Mouse (Mus musculus): ENCODE measurements around the gene Syne1. TPM values are rescaled to one million over a fixed set of nuclear protein-coding genes. Genes with fewer than 3 reads are reported as not detected.

The Syne1 gene
- total RNA-seq, 2 experiments from 2014 or later, result 45.2 to 55.3 TPM

DNA sequence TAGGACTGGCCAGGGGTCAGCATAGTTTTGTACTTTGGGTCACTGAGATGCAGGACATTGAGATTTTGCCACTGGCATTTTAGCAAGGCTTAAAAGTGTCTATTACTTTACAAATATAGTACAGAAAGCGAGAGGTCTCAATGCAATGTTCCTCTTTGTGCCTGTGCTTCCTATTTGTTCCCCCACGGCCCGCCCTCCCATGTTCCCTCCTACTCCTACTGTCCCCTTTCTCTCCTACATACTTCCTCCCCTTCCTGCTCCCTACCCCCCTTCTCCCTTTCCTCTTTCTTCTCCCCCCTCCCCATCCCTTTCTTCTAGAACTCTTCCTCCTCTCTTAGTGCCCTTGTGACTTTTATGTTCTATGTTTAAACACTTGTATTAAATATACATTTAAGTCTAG, 494.3 kb downstream of the Syne1 start:
- DNase-seq, result no peak
- intact Hi-C loops (cut with DNase I; ENCODE audit: low total_unique reads), result no loop called here

- no peak for DNase-seq
- intact Hi-C loops (cut with DNase I; ENCODE audit: low total_unique reads), result no loop called here
These were observed 495.0 kb downstream of the Syne1 start for GRCm38 (mm10) chr10:5056243-5056735.

DNA sequence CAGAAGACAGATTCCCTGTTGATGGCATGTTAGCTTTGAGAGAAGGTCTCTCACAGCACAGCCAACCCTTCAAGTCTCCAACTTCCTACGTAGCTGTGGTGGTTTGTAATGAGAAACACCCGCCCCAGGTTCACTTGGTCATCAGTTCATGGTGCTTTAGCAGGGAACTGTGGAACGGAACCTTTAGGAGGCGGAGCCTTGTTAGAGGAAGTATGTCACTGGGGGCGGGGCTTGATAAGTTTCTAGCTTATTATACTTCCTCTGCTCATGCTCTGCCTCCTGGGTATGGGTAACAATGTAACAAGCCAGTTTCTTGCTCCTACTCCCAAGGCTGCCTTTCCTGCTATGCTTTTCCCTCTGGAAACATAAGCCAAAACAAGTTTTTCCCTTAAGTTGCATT, 505.6 kb downstream of the Syne1 start:
- intact Hi-C loops (cut with DNase I; ENCODE audit: low total_unique reads), result no loop called here

GRCm38 (mm10) chr10:5045213-5045612, 506.1 kb downstream of the Syne1 start:
- no peak for DNase-seq
- intact Hi-C loops (cut with DNase I; ENCODE audit: low total_unique reads), result no loop called here

More for the DNA sequence above, 505.6 kb downstream of the Syne1 start:
- no peak for DNase-seq

GRCm38 (mm10) chr10:5044481-5044880, 506.8 kb downstream of the Syne1 start:
- DNase-seq, result no peak
- intact Hi-C loops (cut with DNase I; ENCODE audit: low total_unique reads), result no loop called here

DNA sequence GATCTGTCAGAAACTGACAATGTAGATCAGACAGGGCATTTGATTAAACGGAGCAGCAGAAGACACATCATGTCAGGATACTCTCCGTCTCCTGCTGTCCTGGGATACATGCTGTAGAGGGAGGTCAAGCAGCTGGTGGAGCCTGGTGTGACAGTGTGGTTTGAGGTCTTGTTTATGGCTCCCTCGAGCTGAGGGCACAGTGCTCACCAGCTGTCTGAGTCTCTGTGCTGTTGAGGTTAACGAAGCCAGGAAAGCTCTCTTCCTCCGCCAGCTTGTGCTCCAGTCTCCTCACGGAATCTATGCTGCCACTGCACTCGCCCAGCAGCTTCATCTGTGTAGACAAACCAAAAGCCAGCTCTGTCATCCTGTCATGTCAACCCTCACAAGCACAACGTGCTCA, 510.0 kb downstream of the Syne1 start:
- DNase-seq, result no peak
- intact Hi-C loops (cut with DNase I; ENCODE audit: low total_unique reads), result no loop called here

GRCm38 (mm10) chr10:5032192-5033048, 518.9 kb downstream of the Syne1 start:
- intact Hi-C loops (cut with DNase I; ENCODE audit: low total_unique reads), result no loop called here
- no peak for DNase-seq

- no peak for DNase-seq
- intact Hi-C loops (cut with DNase I; ENCODE audit: low total_unique reads), result no loop called here
These were observed 521.4 kb downstream of the Syne1 start for GRCm38 (mm10) chr10:5029883-5030282.

DNA sequence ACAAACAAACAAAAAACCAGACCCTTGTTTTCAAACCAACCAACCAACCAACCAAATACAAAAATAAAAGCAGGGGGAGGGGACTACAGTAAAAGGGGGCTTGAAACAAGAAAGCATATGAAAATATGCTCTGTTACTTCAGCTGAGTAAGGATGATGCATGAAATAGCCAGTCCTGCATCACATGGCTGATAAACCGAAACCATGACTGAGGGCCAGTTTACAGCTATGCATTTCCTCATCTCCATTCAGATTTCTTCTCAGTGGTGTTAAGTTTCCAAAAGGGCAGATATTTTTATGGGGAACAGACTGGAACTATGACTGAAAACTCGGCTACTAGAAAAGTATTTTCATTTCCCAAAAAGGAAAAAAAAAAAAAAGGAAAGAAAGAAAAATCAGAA, 522.1 kb downstream of the Syne1 start:
- intact Hi-C loops (cut with DNase I; ENCODE audit: low total_unique reads), result no loop called here
- no peak for DNase-seq

DNA sequence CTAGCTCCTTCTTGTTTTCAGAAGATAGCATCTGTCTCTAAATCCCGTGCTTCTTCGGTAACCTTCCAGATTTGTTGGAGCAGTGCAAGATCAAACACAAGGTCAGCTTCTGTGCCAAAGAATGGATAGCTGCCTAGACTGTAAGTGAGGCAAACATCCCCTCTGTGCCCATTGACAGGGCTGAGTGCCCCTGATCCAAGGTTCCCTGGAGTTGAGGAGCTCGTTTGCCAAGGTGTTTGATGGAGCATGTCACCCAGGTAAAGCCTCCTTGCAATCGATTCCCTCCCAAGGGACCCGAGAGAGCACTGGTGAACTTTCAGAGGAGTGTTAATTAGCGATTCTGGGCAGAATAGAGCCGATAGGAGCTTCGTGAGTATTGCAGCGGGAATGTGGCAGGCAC, 523.0 kb downstream of the Syne1 start:
- intact Hi-C loops (cut with DNase I; ENCODE audit: low total_unique reads), result no loop called here
- DNase-seq, result no peak

DNA sequence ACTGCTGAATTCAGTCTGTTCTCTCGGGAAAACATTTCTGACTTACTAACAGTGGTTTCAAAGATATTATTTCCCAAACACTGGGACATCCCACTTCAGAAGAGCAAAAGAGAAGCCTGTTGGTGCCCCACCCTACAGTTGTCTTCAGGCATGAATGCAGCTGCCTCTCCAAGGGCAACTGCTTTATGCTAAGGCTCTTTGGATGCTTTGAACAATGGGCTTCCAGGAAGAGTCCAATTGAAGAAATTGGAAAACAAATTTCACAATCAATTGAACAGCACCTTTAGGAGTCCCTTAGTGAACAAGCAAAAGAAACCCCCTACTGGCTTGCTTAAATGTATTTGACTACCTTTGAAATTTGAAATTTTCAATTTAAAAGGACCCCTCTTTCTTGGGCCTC, 524.1 kb downstream of the Syne1 start:
- intact Hi-C loops (cut with DNase I; ENCODE audit: low total_unique reads), result no loop called here
- no peak for DNase-seq

- intact Hi-C loops (cut with DNase I; ENCODE audit: low total_unique reads), result no loop called here
- DNase-seq, result no peak
These were observed 525.4 kb downstream of the Syne1 start for GRCm38 (mm10) chr10:5025906-5026305.

DNA sequence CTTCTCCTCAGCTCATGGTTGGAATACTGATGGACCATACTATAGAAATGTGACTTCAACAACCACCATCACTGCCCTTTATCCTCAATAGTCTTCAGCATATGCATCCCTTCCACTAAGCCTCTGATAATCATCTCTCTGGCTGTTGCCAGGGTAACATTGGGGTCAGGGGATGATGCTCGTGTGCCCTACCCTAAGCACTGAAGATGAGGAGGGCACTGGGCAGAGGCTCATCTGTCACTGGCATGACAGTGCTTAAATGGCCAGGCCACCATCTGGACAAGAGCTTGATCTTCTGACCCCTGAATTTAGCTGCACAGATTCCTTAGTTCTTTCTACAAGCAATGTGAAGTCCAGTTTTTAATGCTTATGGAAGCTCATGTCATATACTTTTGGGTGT, 534.1 kb downstream of the Syne1 start:
- DNase-seq, result no peak
- intact Hi-C loops (cut with DNase I; ENCODE audit: low total_unique reads), result no loop called here

DNA sequence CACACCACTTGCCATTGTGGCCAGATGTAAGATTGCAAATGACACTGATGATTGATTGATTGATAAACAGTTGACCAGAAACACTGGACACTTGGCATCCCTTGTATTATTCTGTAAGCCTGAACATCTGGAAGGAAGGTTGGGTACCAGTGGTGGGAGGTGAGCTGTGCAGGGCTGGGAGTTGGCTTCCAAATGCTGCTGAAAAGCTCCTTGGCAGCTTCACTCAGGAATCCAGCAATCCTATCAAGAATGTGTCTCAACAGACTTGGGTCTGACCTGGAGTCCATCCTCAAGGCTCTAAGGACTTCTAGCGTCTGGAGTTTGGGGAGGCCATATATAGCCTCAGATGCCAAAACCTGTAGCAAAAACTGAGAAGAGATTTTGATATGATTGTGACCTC, 536.3 kb downstream of the Syne1 start:
- intact Hi-C loops (cut with DNase I; ENCODE audit: low total_unique reads), result no loop called here

GRCm38 (mm10) chr10:5012004-5012403, 539.3 kb downstream of the Syne1 start:
- intact Hi-C loops (cut with DNase I; ENCODE audit: low total_unique reads), result no loop called here
- no peak for DNase-seq

More for the DNA sequence above, 536.3 kb downstream of the Syne1 start:
- no peak for DNase-seq

GRCm38 (mm10) chr10:5008795-5009366, 542.4 kb downstream of the Syne1 start:
- intact Hi-C loops (cut with DNase I; ENCODE audit: low total_unique reads), result no loop called here
- DNase-seq, result no peak

GRCm38 (mm10) chr10:4996592-4996991, 554.7 kb downstream of the Syne1 start:
- intact Hi-C loops (cut with DNase I; ENCODE audit: low total_unique reads), result no loop called here
- DNase-seq, result no peak

GRCm38 (mm10) chr10:4993802-4994201, 557.5 kb downstream of the Syne1 start:
- intact Hi-C loops (cut with DNase I; ENCODE audit: low total_unique reads), result no loop called here
- no peak for DNase-seq

- DNase-seq, result no peak
- intact Hi-C loops (cut with DNase I; ENCODE audit: low total_unique reads), result no loop called here
These were observed 567.4 kb downstream of the Syne1 start for GRCm38 (mm10) chr10:4983919-4984318.

DNA sequence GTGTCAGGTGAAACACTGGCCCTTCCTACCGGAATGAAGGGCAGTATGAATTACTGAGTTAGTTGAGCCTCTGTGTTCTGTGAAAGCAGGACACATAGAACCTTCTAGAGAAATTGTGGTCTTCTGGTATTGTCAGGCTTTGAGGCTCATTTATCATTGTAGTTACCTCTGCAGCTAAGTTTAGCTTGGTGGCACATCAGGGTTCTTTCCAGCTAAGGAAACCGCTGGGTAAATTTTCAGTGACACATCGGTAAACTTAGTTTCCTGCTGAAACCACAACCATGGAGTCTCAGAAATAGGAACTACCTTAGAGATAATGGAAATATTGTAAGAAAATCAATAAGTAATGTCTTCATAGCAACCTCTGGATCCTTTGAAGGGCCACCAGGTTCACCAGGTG, 573.9 kb downstream of the Syne1 start:
- intact Hi-C loops (cut with DNase I; ENCODE audit: low total_unique reads), result no loop called here
- no peak for DNase-seq

DNA sequence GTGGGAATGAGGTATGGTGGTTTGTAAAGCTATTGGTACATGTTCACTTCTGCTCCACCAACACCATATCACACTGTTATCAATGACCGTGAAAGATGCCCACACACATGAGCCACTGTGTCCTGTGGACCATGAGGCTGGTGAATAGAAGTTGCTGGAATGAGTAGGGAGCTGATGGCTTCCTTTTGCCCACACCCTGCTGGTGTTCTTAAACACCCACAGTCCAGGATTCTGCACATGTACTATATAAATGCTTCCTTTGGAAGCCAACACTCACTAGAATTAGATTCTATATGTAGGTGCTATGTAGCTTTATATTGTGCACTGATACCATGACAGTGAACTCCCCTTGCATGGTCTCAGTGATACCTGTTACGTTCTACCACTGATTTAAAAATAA, 574.7 kb downstream of the Syne1 start:
- no peak for DNase-seq
- intact Hi-C loops (cut with DNase I; ENCODE audit: low total_unique reads), result no loop called here

Data from gastrocnemius, postnatal 14 days (tissue).